Mouse (Mus musculus) heart, embryonic 14.5 days (tissue): ENCODE results near the gene Srgap2. TPM values are rescaled to one million over a fixed set of nuclear protein-coding genes. Genes with fewer than 3 reads are reported as not detected.

Experiments used
- ATAC-seq: fragments of 200-750 bp; cut with Nextera tagmentation; 2 replicates; pipeline ENCODE4 v1.8.0; 2017; ENCODE audit warnings: low read depth, moderate TSS enrichment; ENCODE audit not compliant: insufficient number of reproducible peaks, insufficient read depth, low FRiP score
- H3K27ac ChIP-seq, 2 experiments: fragments of 200-500 bp in 1 of 2; fragments of 300-500 bp in 1 of 2; sonication (generic) in 1 of 2; replicated peaks in 1 of 2; 2 replicates each; pipeline ENCODE4 v1.5.1; 2012 to 2014; ENCODE audit warnings: low read depth in 2 of 2, low read length in 2 of 2, control low read depth in 1 of 2, mild to moderate bottlenecking in 1 of 2, mixed read lengths in 1 of 2; ENCODE audit not compliant: control insufficient read depth in 1 of 2, insufficient read depth in 1 of 2
- H3K27me3 ChIP-seq: fragments of 300-500 bp; sonication (generic); 2 replicates; pipeline ENCODE4 v1.6.1; 2014; ENCODE audit warnings: mild to moderate bottlenecking, low read length, control low read depth; ENCODE audit not compliant: control insufficient read depth, insufficient read depth
- H3K36me3 ChIP-seq: fragments of 300-500 bp; sonication (generic); 2 replicates; pipeline ENCODE4 v1.6.1; 2014; ENCODE audit warnings: mild to moderate bottlenecking, control low read depth, low read length, mixed read lengths; ENCODE audit not compliant: control insufficient read depth, insufficient read depth
- H3K4me1 ChIP-seq, 2 experiments: fragments of 200-500 bp in 1 of 2; fragments of 300-500 bp in 1 of 2; sonication (generic) in 1 of 2; 2 replicates each; pipeline ENCODE4 v1.6.1; 2012 to 2014; ENCODE audit warnings: low read length in 2 of 2, control low read depth in 1 of 2, mixed read lengths in 1 of 2; ENCODE audit not compliant: control insufficient read depth in 2 of 2, insufficient read depth in 2 of 2
- H3K4me2 ChIP-seq: fragments of 300-500 bp; sonication (generic); 2 replicates; pipeline ENCODE4 v1.6.1; 2014; ENCODE audit warnings: mild to moderate bottlenecking, low read length
- H3K4me3 ChIP-seq, 2 experiments: fragments of 200-500 bp in 1 of 2; fragments of 300-500 bp in 1 of 2; sonication (generic) in 1 of 2; 2 replicates each; pipeline ENCODE4 v1.5.1; 2012 to 2014; ENCODE audit warnings: low read length in 2 of 2, mild to moderate bottlenecking in 2 of 2, control low read depth in 1 of 2, low read depth in 1 of 2, moderate library complexity in 1 of 2; ENCODE audit not compliant: control insufficient read depth in 1 of 2, insufficient read depth in 1 of 2
- H3K9ac ChIP-seq: fragments of 300-500 bp; sonication (generic); 2 replicates; pipeline ENCODE4 v1.6.1; 2014; ENCODE audit warnings: mild to moderate bottlenecking, low read length
- H3K9me3 ChIP-seq: fragments of 300-500 bp; sonication (generic); 2 replicates; pipeline ENCODE4 v1.6.1; 2016; ENCODE audit warnings: low read length, control low read depth; ENCODE audit not compliant: control insufficient read depth
- WGBS: fragments of 180-500 bp; shearing (Covaris S2); extraction: QIAGEN DNeasy Blood & Tissue Kit; methylation state at CpG from one replicate; pipeline ENCODE4 v1.1.7; 2014; 5-methylcytosine and 5-hydroxymethylcytosine counted together
- polyA plus RNA-seq: library from polyadenylated mRNA; unstranded; fragments of >200 nt; fragmentation: Nextera tagmentation; extraction: Ambion mirVana; gene quantifications from 2 replicates; pipeline ENCODE4 v1.2.1, GENCODE M21; 2014

Gene Srgap2
- polyA plus RNA-seq, 1 experiment from 2014 or later = 15.7 TPM

DNA sequence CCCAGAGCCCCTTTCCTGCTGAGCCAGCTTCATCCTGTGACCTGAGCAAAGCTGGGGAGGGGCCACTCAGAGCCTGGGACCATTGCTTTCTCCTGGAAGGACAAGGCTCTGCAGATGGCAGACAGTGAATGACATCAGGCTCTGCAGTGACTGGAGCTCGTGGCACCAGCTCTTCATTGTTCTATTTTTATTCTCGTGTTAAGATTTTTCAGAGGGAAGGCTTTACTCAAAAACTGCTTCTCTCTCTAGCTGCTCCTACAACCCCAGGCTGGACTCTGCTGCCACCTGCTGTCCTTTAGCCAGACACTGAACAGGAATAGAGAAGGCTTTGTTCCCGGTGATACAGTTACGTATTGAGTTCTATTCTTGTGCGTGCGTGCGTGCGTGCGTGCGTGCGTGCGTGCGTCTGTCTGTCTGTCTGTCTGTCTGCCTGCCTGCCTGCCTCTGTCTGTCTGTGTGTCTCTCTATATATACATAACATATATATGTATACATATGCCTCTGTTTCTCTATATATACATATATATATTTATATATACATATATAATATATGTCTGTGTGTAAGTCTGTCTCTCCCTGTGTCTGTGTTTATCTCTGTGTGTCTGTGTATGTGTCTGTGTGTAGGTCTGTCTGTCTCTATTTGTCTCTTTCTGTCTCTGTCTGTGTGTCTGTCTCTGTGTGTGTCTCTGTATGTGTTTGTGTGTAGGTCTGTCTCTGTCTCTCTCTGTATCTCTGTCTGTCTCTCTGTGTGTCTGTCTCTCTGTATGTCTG lies 28.1 kb upstream of the Srgap2 start:
- Histone ChIP-seq H3K9me3 (no peaks in the 10 kb centered on the region), H3K4me2 (peak overlapping the region; percentile 52), H3K36me3 (no peaks in the 10 kb centered on the region), H3K9ac (peak overlapping the region; percentile 58), H3K4me3 (no peak overlapping the region), H3K27me3 (no peaks in the 10 kb centered on the region), H3K4me1 (peaks cover 3 to 7% of the 10 kb centered on the region in 2 experiments; a peak in 3 of 4 replicates), H3K27ac (peak overlapping the region; percentile 70 to 85)
- ATAC-seq = peak; percentile 79
- whole genome bisulfite sequencing = 5% methylated on average over 13 of the region's 13 CpGs

DNA sequence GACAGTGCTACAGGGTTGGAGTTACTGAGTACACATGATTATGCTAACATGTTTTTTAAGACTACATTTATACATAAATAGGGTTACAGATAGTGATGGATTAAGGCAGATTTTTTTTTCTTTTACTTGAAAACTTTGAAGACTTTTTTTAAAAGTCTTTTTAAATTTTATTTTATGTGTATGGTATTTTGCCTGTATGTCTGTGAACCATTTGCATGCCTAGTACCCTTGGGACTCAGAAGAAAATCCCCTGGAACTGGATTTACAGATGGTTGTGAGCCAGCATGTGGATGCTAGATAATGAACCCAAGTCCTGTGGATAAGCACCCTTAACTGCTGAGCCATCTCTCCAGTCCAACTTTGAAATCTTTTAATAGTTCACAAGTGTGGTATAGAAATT lies 26.3 kb upstream of the Srgap2 start:
- ATAC-seq = no peak
- H3K36me3 ChIP-seq = no peaks in the 10 kb centered on the region
- H3K9me3 ChIP-seq = no peaks in the 10 kb centered on the region
- no peaks in the 10 kb centered on the region for H3K27me3 ChIP-seq
- H3K4me3 ChIP-seq = no peak overlapping the region
- no peak overlapping the region for H3K9ac ChIP-seq
- no peak overlapping the region for H3K4me2 ChIP-seq
- peaks cover 3 to 11% of the 10 kb centered on the region in 2 experiments; a peak in 3 of 4 replicates for H3K4me1 ChIP-seq
- H3K27ac ChIP-seq = no peak overlapping the region

DNA sequence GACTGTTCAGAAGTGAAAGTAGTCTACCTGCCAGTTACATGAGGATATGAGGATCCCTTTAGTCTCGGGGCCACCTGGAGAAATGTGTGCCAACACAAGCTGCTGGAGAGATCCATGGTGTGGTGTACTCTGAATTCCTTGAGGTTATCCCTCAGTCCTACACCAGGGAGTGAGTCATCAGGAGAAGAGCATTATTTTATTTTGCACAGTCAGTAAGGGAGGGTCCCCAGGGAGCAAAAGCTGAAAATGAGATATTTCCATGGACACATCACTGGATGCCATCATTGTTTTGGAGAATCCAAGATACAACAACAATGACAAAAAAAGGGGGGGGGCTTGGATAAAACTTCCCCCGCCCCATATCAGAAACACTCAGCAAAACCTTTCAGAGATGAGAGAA lies 24.8 kb upstream of the Srgap2 start:
- 81% methylated on average over 2 of the region's 2 CpGs for WGBS
- no peaks in the 10 kb centered on the region for H3K9me3 ChIP-seq
- H3K4me1 ChIP-seq = peaks cover 3 to 11% of the 10 kb centered on the region in 2 experiments; a peak in 3 of 4 replicates
- no peaks in the 10 kb centered on the region for H3K27me3 ChIP-seq
- no peaks in the 10 kb centered on the region for H3K36me3 ChIP-seq
- no peak overlapping the region for H3K4me2 ChIP-seq
- no peak for ATAC-seq
- H3K27ac ChIP-seq = no peak overlapping the region
- H3K4me3 ChIP-seq = no peak overlapping the region
- no peak overlapping the region for H3K9ac ChIP-seq

DNA sequence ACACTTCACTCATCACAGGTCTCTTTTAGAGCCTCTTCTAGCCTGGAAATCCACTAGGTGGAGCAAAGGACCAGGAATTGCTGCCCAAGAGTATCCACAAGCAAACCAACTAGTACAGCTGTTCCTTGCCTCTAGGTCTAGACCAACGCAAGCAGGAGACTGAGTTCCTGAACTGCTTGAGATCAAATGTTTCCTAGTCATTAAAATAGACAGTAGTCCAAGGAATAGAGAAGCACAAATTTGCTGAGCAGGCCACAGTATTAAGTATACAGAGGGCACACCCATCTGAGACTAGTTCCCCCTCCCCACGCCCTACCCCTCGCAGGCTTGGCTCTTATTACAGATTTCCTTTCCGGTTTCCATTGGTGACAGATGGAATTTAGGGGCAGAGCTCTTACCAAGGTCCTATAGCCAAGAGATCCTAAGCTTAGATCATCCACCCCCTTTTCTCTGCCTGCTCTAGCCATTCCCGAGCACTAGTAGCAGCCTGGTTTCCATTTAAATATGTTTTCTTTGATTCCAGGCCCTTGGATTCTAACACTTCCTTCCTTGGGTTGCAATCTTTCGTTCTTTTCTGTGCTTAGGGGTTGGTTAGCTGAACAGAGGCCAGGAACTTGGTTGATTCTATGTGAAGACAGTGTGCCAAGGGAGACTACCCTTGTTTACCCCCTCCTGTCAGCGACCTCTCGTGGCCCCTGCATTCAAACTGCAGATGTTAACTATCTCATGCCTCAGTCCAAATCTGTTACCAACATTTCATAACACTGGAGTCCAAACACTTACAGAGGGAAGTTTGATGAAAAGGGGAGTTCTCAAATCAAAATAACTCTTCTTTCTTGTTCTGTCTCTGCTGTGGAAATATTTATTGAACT lies 21.6 kb upstream of the Srgap2 start:
- H3K9ac ChIP-seq = no peak overlapping the region
- H3K4me2 ChIP-seq = no peak overlapping the region
- H3K4me1 ChIP-seq = 0 out of 4 replicates have a peak, but pooled peaks cover 0 to 4% of the 10 kb centered on the region in 2 experiments
- H3K4me3 ChIP-seq = no peak overlapping the region
- no peaks in the 10 kb centered on the region for H3K27me3 ChIP-seq
- H3K9me3 ChIP-seq = no peaks in the 10 kb centered on the region
- H3K36me3 ChIP-seq = no peaks in the 10 kb centered on the region
- WGBS = 41% methylated on average over 8 of the region's 8 CpGs
- no peak overlapping the region for H3K27ac ChIP-seq
- no peak for ATAC-seq

DNA sequence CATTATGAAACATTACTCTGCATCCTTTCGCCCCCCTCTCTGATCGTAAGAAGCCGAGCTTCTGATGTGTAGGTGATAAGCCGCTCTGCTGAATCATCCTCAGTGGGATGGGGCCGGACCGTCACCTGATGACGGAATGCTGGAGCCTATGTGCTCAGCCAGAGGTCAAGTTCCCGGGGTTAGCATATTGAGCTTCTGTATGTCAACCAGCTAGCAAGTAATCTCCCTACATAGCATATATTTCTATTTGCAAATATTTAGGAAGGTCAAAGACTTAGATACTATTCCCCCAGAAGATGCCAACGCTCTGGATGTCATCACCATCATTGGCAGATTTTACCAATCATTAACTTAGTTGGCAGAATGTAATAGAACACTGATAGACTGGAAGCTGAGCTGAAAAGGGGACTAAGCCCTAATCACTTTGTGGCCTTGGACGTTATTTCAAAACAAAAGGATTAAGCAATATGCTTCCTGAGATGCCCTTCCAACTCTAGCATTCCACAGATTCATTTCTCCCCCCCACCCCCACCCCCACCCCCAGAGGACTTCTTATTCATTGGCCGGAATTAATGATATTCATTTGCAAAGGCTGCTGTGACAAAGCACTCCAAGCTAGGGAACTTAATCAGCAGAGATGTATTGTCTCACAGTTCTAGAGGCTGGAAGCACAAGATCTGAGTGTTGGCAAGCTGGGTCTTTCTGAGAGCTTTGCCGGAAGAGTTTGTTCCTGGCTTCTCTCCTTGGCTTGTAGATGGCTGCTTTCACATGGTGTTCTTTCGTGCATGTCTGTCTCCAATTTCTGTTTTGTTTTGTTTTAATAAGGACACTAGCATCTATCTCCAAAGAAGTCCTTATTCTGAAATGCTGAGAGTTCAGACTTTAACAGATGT lies 19.9 kb upstream of the Srgap2 start:
- Histone ChIP-seq H3K27ac (no peak overlapping the region), H3K9me3 (no peaks in the 10 kb centered on the region), H3K27me3 (no peaks in the 10 kb centered on the region), H3K9ac (no peak overlapping the region), H3K4me1 (0 out of 4 replicates have a peak, but pooled peaks cover 0 to 4% of the 10 kb centered on the region in 2 experiments), H3K4me3 (no peak overlapping the region), H3K4me2 (no peak overlapping the region), H3K36me3 (no peaks in the 10 kb centered on the region)
- no peak for ATAC-seq
- WGBS = 68% methylated on average over 13 of the region's 13 CpGs

DNA sequence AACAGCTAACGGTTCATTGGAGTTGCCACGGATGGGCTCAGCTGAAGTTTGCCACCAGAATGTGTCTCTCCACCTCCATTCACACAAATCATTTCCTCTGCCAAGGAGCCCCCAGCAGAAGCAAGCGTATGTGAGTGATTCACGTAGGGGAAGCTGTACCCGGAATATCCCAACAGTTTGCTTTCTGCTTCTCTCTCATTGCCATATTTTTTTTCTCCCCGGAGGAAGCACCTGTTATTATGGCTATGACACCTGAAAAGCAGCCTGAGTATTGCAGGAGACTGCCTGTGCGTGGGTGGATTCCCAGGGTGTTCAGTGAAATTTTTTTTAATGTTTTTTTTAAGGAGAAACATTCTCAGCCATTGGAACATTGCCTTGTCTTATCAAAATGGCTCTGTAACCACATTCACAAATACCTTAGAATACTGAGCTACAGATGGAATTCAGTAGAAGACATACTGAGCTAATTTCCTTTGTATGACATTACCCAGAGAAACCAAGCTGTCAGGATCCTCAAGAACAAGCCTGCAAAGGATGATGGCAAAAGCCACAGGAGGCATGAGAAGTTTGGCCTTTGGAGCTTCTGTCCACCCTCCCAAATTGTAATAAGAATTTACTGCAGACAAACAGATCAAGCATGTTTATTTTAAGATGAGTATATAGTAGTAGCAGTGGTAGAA lies 16.9 kb upstream of the Srgap2 start:
- no peaks in the 10 kb centered on the region for H3K9me3 ChIP-seq
- 0 out of 2 replicates have a peak, but pooled peaks cover 5% of the 10 kb centered on the region for H3K36me3 ChIP-seq
- H3K4me1 ChIP-seq = 0 out of 4 replicates have a peak, but pooled peaks cover 0 to 4% of the 10 kb centered on the region in 2 experiments
- no peak overlapping the region for H3K4me3 ChIP-seq
- no peak for ATAC-seq
- H3K27ac ChIP-seq = no peak overlapping the region
- 64% methylated on average over 7 of the region's 7 CpGs for WGBS
- H3K4me2 ChIP-seq = no peak overlapping the region
- H3K9ac ChIP-seq = no peak overlapping the region
- no peaks in the 10 kb centered on the region for H3K27me3 ChIP-seq
